Mouse (Mus musculus) embryo, embryonic 10.5 days (tissue): ENCODE data around the gene Arpc1a.
A peak's percentile ranks its signal among the peaks of the same experiment; 100 is the strongest.

Experiments used
- DNase-seq: peaks from one replicate; pipeline ENCODE4 v3.0.0-alpha.2; 2015; ENCODE audit warnings: low spot score

Gene Arpc1a

GRCm38 (mm10) chr5:145140611-145141010, 57.0 kb downstream of the Arpc1a start:
- peak; percentile 20 for DNase-seq

DNA sequence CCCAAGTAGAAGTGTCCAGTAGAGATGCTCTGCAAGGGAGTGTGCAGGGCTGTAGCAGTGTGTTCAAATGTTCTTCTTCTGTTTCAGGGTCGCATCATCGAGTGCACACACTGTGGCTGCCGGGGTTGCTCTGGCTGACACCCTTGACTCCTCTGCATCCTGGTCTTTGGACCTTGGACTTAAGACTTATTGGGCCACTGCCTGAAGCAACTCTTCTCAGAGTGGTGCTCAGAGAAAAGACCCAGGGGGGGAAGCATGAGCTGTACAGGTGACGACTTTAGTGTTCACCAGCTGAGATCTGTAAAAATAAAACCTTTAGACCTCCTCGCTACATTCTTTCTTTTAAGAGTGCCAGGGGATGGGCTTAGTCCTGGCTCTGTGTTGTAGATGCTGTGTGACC, 64.1 kb downstream of the Arpc1a start:
- no peak for DNase-seq

GRCm38 (mm10) chr5:145149294-145149693, 65.7 kb downstream of the Arpc1a start:
- no peak for DNase-seq

- DNase-seq, result no peak
These were observed 69.1 kb downstream of the Arpc1a start for GRCm38 (mm10) chr5:145152690-145153089.
